43 mouse cellular contexts compared by ENCODE assay signal in the genomic region with DNA sequence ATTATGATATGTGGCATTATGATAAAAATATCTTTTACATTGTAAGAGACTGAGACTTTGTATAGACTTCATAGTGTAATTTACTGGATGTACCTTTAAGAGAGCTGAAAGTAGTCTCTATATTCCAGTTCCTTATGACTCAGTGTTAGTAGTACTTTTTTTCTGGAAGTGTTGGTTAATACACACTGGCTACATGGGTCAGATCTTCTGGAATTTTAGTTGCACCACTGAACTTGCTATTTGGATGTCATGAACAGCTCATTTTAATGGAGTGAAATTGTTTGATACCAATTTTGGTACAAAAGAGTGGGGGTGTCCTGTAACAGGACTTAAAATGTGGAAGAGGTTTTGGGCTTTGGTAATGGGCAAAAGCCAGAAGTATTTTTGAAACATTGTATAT. TPM values are rescaled to one million over a fixed set of nuclear protein-coding genes. Genes with fewer than 3 reads are reported as not detected.
"Had no signal": no experiment of that assay in that cellular context is flagged by ENCODE, and none has a peak within 500 bp of the region (broad histone marks: within the 10 kb centered on the region; RNA-seq: fewer than 3 reads in every experiment).

No protein-coding gene starts in this region.

- H3K9me3 ChIP-seq: heart, embryonic 10.5 days; heart, embryonic 12.5 days; heart, embryonic 13.5 days; heart, embryonic 15.5 days; hindbrain, embryonic 10.5 days; hindbrain, embryonic 12.5 days; hindbrain, embryonic 13.5 days; hindbrain, embryonic 15.5 days; kidney, embryonic 15.5 days had no signal

- H3K27ac ChIP-seq: heart, embryonic 10.5 days; heart, embryonic 13.5 days; heart, embryonic 15.5 days; hindbrain, embryonic 10.5 days; hindbrain, embryonic 12.5 days; hindbrain, embryonic 13.5 days; hindbrain, embryonic 14.5 days; hindbrain, embryonic 15.5 days; hindbrain, postnatal 0 days; kidney, embryonic 15.5 days; kidney, postnatal 0 days; layer of hippocampus, adult 2 months; left cerebral cortex, adult 2 months had no signal

- H3K27me3 ChIP-seq: heart, embryonic 12.5 days; heart, embryonic 13.5 days; heart, embryonic 15.5 days; hindbrain, embryonic 12.5 days; hindbrain, embryonic 13.5 days; hindbrain, embryonic 15.5 days; kidney, embryonic 15.5 days had no signal

- H3K4me1 ChIP-seq: hindbrain, embryonic 10.5 days; hindbrain, embryonic 12.5 days; hindbrain, embryonic 13.5 days; hindbrain, embryonic 15.5 days; kidney, embryonic 15.5 days had no signal

- H3K4me3 ChIP-seq: heart, embryonic 10.5 days; heart, embryonic 12.5 days; heart, embryonic 13.5 days; heart, embryonic 15.5 days; hindbrain, embryonic 10.5 days; hindbrain, embryonic 12.5 days; hindbrain, embryonic 13.5 days; hindbrain, embryonic 15.5 days; kidney, embryonic 15.5 days; layer of hippocampus, adult 2 months; left cerebral cortex, adult 2 months had no signal

- ATAC-seq: hindbrain, embryonic 16.5 days; hindbrain, postnatal 0 days; inflammation-experienced regulatory T-cells, adult 6 months; intestine, embryonic 16.5 days; intestine, postnatal 0 days had no signal

- H3K36me3 ChIP-seq: heart, embryonic 10.5 days; heart, embryonic 12.5 days; heart, embryonic 13.5 days; heart, embryonic 15.5 days; hindbrain, embryonic 10.5 days; hindbrain, embryonic 12.5 days; hindbrain, embryonic 13.5 days; hindbrain, embryonic 15.5 days; kidney, embryonic 15.5 days had no signal

- DNase-seq: heart, postnatal 10 days; heart, postnatal 14 days; heart, postnatal 36 days; heart, postnatal 4 days; kidney, adult 11 months; kidney, adult 18-20 months; kidney, adult 2 months; kidney, adult 8-10 months; kidney, adult 9 months; kidney, postnatal 10 days; kidney, postnatal 14 days; kidney, postnatal 25 days; kidney, postnatal 36 days; kidney, postnatal 4 days; layer of hippocampus, adult 9-11 months; layer of hippocampus, postnatal 36 days had no signal

- H3K9ac ChIP-seq: heart, embryonic 12.5 days; heart, embryonic 13.5 days; heart, embryonic 15.5 days; hindbrain, embryonic 12.5 days; hindbrain, embryonic 13.5 days; hindbrain, embryonic 14.5 days; hindbrain, embryonic 15.5 days; kidney, embryonic 15.5 days had no signal

- H3K4me2 ChIP-seq: heart, embryonic 11.5 days; heart, embryonic 12.5 days; heart, embryonic 13.5 days; heart, embryonic 15.5 days; hindbrain, embryonic 12.5 days; hindbrain, embryonic 13.5 days; hindbrain, embryonic 14.5 days; hindbrain, embryonic 15.5 days; kidney, embryonic 15.5 days had no signal

RNA-seq across cellular contexts. Expression of a gene that starts 17.8 kb away (rescaled TPM):
- polyA plus RNA-seq: heart, embryonic 10.5 days; heart, embryonic 11.5 days; heart, embryonic 12.5 days; heart, embryonic 13.5 days; heart, embryonic 14.5 days; heart, embryonic 15.5 days; heart, embryonic 16.5 days; heart, postnatal 0 days; hindbrain, embryonic 10.5 days; hindbrain, embryonic 11.5 days; hindbrain, embryonic 12.5 days; hindbrain, embryonic 13.5 days; hindbrain, embryonic 14.5 days; hindbrain, embryonic 15.5 days; hindbrain, embryonic 16.5 days; hindbrain, postnatal 0 days; inflammation-experienced regulatory T-cells, adult 6 months; intestine, embryonic 14.5 days; intestine, embryonic 16.5 days; intestine, postnatal 0 days; kidney, adult 2 months; kidney, embryonic 14.5 days; kidney, embryonic 15.5 days; kidney, embryonic 16.5 days; kidney, postnatal 0 days; large intestine, adult 2 months had no signal

RNA-seq across cellular contexts. Expression of a gene that starts 22.0 kb away (rescaled TPM):
- polyA plus RNA-seq: heart, embryonic 10.5 days; heart, embryonic 11.5 days; heart, embryonic 12.5 days; heart, embryonic 13.5 days; heart, embryonic 14.5 days; heart, embryonic 15.5 days; heart, embryonic 16.5 days; heart, postnatal 0 days; hindbrain, embryonic 10.5 days; hindbrain, embryonic 11.5 days; hindbrain, embryonic 12.5 days; hindbrain, embryonic 13.5 days; hindbrain, embryonic 14.5 days; hindbrain, embryonic 15.5 days; hindbrain, embryonic 16.5 days; hindbrain, postnatal 0 days; inflammation-experienced regulatory T-cells, adult 6 months; intestine, embryonic 14.5 days; intestine, embryonic 16.5 days; intestine, postnatal 0 days; kidney, adult 2 months; kidney, embryonic 14.5 days; kidney, embryonic 15.5 days; kidney, embryonic 16.5 days; kidney, postnatal 0 days; large intestine, adult 2 months had no signal

RNA-seq across cellular contexts. Expression of a gene that starts 22.5 kb away (rescaled TPM):
- polyA plus RNA-seq: heart, embryonic 10.5 days; heart, embryonic 11.5 days; heart, embryonic 12.5 days; heart, embryonic 13.5 days; heart, embryonic 14.5 days; heart, embryonic 15.5 days; heart, embryonic 16.5 days; heart, postnatal 0 days; hindbrain, embryonic 10.5 days; hindbrain, embryonic 11.5 days; hindbrain, embryonic 12.5 days; hindbrain, embryonic 13.5 days; hindbrain, embryonic 14.5 days; hindbrain, embryonic 15.5 days; hindbrain, embryonic 16.5 days; hindbrain, postnatal 0 days; inflammation-experienced regulatory T-cells, adult 6 months; intestine, embryonic 14.5 days; intestine, embryonic 16.5 days; intestine, postnatal 0 days; kidney, adult 2 months; kidney, embryonic 14.5 days; kidney, embryonic 15.5 days; kidney, embryonic 16.5 days; kidney, postnatal 0 days; large intestine, adult 2 months had no signal

RNA-seq across cellular contexts. Expression of a gene that starts 34.7 kb away (rescaled TPM):
- polyA plus RNA-seq: heart, embryonic 10.5 days; heart, embryonic 11.5 days; heart, embryonic 12.5 days; heart, embryonic 13.5 days; heart, embryonic 14.5 days; heart, embryonic 15.5 days; heart, embryonic 16.5 days; heart, postnatal 0 days; hindbrain, embryonic 10.5 days; hindbrain, embryonic 11.5 days; hindbrain, embryonic 12.5 days; hindbrain, embryonic 13.5 days; hindbrain, embryonic 14.5 days; hindbrain, embryonic 15.5 days; hindbrain, embryonic 16.5 days; hindbrain, postnatal 0 days; inflammation-experienced regulatory T-cells, adult 6 months; intestine, embryonic 14.5 days; intestine, embryonic 16.5 days; intestine, postnatal 0 days; kidney, adult 2 months; kidney, embryonic 14.5 days; kidney, embryonic 15.5 days; kidney, embryonic 16.5 days; kidney, postnatal 0 days; large intestine, adult 2 months had no signal

RNA-seq across cellular contexts. Expression of a gene that starts 46.6 kb away (rescaled TPM):
- polyA plus RNA-seq: heart, embryonic 10.5 days; heart, embryonic 11.5 days; heart, embryonic 12.5 days; heart, embryonic 13.5 days; heart, embryonic 14.5 days; heart, embryonic 15.5 days; heart, embryonic 16.5 days; heart, postnatal 0 days; hindbrain, embryonic 10.5 days; hindbrain, embryonic 11.5 days; hindbrain, embryonic 12.5 days; hindbrain, embryonic 13.5 days; hindbrain, embryonic 14.5 days; hindbrain, embryonic 15.5 days; hindbrain, embryonic 16.5 days; hindbrain, postnatal 0 days; inflammation-experienced regulatory T-cells, adult 6 months; intestine, embryonic 14.5 days; intestine, embryonic 16.5 days; intestine, postnatal 0 days; kidney, adult 2 months; kidney, embryonic 14.5 days; kidney, embryonic 15.5 days; kidney, embryonic 16.5 days; kidney, postnatal 0 days; large intestine, adult 2 months had no signal
